Mouse (Mus musculus) cerebellum, adult 8-10 months (tissue): ENCODE data around the gene Brk1.

Experiments
- DNase-seq: peaks from one replicate; pipeline ENCODE4 v3.0.0; 2022

The Brk1 gene

DNA sequence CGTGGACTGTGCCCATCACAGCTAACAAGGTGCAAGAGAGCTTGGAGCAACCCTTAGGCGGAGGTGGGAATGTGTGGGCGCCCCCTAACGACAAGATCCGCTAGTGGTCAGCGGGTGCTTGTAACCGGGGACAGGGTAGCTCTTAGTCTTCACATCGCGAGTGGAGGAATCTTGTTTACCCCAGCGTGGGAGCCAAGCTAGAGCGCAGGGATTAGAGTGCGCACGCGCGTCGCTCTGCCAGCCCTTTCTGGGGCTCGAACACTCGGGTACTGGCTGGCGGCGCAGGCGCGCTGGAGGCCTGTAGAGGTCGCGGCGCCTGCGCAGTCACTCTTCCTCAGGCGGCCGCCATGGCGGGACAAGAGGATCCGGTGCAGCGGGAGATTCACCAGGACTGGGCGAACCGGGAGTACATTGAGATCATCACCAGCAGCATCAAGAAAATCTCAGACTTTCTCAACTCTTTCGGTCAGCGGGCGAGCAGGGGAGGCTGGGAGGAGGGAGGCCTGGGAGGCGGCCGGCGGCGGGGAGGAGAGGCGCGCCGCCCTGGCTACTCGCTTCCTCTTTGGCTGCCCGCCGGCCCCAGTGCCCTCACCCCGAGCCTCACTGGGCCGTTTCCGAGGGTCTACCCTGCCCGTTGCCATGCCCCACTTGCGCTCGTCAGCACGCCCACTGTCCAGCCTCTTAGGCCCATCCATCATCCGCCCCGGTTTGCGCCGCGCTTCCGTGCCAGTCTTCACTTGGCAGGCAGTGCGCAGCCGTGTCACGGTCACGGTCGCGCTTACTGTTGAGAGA, at the start of gene Brk1:
Gene Brk1 (plus strand): TSS at position 341 of the 792 bp plus-strand sequence.
- peak; percentile 88 for DNase-seq

DNA sequence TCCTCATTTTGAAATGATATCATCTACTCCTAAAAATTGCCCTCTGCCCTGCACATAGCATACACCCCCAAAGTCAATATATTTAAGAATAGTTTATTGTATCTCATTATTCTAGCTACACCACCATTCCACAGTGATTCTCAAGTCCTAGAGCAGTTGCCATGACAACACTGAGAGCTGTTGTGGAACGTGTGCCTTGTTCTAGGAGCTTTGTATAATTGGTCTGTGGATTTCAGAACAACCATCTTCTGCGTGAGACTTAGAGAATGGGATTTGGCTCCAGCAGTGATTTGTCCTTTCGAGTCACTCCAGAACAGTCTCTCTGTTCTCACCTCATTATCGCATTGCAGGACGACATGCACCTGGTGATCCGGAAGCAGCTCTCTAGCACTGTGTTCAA, 44.8 kb upstream of the Brk1 start:
- no peak for DNase-seq

DNA sequence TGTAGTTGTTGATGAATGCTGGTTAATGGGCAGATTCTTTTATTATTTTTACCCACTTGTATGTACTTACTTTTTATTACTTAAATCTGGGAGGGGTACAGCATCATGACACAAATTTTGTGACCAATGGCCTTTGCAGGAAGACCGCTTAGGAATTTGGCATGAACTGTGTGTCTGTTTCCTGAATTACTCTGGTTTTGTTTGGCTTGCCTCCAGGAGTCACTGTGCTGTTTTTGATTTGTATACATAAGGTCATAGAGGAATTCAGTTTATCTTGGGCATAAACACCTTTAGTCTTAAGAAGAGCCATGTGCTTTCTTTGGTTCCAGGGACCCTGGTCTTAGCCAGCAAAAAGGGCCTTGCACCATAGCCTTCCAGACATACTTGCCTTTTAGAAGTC, 40.0 kb upstream of the Brk1 start:
- DNase-seq: no peak

DNA sequence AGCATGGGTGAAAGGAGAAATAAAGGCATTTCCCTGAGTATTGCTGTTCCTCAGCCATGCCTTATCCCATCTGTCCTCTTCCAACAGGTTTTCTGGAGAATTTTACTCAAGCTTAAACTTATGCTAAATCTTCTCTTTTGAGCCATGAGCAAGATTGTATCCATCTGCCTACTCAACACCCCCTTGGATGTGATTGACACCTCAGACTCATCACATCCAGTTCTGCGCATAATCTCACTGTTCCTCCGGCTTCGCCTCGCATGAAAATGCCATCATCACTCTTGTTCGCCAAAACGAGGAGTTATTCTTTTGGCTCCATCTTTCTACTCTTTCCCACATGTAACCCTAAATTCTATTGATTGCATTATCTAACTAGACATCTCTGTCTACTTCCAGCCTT, 28.5 kb upstream of the Brk1 start:
- no peak for DNase-seq

DNA sequence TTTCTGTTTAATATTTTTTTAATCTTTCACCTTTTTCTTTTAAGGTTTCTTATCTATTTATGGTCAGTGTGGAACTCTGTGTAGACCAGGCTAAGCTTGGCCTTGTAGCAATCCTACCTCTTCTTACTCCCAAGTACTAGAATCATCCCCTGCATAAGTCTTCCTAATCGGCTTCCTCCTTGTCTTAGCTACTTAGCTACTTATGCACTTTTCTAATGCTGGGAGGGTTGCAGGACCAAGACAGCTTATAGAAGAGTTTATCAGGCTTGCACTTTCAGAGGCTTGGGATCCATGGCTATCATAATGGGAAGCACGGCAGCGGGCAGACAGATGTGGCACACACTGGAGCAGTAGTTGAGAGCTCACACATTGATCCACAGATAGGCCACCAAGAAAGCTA, 25.3 kb upstream of the Brk1 start:
- DNase-seq: no peak

DNA sequence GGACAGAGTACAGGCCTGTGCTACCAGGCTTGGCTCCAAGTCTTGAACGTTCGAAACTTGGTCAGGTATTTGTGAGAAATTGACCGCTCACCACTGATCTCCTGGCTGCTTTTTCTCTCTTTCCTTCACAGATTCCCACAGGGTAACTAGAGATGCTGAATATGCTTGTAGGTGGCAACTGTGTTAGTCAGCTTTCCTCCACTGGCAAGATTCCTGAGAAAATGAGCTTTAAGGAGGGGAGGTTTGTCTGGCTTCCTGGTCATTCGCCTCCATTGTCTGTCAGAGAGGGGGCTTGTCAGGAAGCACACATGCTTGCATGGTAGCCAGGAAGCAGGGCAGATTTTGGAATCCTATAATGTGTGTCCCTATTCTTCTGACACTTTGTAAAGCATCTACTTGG, 21.5 kb upstream of the Brk1 start:
- no peak for DNase-seq

DNA sequence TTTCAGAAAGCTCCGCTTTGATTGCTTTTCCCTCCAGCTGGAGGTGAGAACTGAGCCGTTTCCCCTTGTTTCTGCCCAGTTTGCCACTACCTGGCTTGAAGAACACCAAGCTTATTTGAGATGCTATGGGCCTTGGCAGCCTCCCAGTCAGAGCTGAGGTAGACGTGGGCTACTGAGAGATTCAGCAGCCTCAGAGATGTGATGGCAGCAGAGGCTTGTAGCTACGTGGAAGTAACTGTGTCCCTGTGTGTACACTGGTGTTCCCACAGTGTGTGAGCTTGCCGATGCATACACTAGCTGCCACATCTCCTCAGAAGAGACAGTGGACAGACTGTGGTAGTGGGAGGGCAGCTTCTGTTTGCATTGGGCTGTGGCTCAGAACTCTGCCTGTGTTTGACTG, 19.5 kb upstream of the Brk1 start:
- DNase-seq: no peak

DNA sequence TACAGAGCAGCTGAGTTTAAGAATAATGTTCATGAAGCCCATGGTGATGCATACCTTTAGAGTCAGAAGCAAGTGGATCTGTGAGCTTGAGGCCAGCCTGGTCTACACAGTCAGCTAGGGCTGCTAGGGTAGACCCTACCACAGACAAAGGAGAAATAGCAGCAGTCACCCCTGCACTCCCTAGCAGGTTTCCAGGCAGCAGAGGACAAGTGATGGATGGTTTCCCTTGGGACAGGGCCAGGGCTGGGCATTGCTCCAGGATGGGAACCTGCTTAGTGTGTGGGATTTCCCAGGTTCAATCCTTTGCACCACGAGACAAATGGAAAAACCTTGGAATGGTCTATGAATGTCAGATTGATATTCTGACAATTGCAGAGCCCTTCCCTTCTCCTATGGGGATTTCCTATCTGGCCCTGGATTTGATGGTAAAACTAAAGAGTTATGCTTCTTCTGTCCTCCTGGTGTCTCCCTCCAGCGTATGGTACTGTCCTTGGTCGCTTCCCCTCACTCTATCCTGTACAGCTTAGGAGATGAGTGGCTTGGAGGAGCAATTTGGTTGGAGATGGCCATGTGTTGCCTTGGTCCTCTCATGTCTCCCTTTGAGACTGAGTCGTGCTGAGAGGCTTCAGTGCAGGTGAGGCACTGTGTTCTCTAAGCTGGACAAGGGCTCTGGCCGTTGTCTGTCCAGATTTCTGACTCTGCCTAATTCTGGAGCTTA, 17.9 kb upstream of the Brk1 start:
- DNase-seq: no peak

DNA sequence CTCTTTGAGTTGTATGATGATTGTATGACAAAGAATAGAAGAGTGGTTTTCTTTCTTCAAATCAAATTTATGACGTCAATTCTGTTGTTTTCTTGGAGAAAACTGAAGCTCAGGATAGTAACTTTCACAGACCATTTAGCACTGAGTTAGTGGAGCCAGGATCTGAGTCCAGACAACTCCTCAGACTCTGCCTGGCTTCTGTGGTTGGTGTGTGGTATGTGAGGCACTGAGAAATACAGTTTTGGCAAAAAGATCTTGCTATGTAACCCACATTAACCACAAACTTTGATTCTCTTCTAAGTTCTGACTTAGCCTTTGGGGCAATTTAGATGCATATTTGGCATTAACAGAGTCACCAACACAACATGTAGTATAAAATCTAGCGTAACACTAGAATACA, 11.9 kb upstream of the Brk1 start:
- no peak for DNase-seq

DNA sequence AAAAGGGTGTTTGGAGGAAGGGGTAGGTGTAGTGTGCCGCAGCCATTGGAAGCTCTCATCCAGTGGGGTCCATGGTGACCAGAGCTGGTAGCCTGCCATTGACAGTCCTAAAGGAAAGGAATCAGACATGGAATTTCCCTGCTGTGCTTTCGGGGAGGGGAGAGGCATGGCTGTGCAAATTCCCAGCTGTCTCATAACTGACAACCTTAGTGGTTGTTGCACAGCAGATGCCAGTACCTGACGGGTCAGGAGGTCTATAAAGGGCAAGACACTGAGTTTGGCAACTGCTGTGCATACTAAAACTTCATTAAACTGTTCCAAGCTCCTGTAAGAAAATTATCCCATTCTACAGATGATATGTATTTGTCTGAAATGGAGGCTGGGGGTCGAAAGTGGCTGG, 6.6 kb upstream of the Brk1 start:
- no peak for DNase-seq

DNA sequence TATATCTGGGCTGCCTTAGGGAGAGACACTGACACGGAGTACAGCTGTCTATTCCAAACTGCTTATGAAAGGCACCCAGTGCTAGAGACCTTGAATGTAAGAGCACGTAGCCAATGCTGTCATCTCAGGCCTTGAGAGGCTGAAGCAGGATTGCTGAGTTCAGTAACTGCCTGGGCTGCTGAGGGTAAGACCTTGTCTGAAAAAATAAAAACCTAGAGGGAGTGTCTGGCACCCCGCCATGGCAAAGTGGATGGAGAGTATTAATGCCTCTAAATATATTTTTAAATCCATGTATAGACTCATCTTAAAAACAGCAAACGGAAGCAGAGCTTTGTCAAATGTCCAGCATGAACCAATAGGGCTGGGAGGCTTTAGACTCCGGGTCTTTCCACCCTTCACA, 4.7 kb upstream of the Brk1 start:
- no peak for DNase-seq

DNA sequence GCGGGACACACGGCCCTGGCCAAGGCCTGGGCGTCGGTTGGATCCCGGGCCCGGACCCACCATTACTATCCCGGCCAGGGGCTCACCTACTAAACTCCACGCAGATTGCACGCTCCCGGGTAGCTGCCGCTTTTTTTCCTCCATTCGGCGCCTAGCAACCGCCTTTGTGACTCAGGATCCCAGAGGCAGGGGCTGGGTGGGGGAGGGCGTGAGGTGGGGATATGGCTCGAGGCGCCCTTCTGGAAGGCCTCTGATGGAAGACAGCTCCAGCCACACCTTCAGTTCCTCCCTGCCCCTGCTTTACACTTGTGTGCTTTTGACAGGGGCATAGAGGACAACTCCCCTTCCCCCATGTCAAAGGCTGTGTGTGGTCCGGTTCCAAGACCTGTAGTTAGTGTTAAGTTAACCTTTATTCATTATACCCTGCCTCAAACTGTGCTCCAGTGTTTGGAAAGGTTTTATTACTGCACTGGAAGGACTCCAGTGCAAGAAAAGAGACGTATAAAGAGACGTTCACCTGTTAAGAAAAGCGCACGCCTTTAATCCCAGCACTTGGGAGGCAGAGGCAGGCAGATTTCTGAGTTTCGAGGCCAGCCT, 3.9 kb upstream of the Brk1 start, which contains the start of gene Fancd2os:
Gene Fancd2os (minus strand): TSS at position 173 of the 597 bp plus-strand sequence.
- DNase-seq: no peak

DNA sequence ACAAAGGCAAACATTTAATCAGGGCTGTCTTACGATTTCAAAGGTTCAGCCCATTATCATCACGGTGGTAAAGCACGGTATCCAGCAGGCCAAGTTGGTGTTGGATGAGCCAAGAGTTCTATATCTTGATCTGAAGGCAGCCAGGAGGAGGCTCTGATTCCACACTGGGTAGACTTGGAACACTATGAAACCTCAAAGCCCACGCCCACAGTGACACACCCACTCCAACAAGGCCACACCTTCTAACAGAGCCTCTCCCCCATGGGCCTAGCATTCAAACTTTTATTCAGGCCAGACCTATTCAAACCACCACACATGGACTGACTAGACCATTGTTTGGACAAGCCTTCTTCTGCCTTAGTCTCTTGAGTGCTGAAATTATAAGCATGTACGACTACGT, 1.8 kb upstream of the Brk1 start:
- DNase-seq: no peak

DNA sequence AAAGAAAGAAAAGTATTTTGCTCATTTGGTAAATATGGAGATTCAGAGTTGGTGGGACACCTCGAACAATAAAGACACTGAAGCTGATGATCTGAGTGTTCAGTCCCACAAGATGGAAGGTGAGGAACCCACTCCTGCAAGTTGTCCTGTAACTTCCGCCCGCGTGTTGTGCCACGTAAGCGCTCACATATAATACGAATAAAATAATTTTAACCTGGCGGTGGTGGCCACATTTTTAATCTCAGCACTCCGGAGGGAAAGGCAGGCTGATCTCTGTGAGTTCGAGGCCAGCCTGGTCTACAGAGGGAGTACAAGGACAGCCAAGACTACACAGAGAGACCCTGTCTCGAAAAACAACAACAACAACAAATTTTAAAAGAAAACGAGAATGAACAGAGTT, 579 bp upstream of the Brk1 start:
- no peak for DNase-seq

DNA sequence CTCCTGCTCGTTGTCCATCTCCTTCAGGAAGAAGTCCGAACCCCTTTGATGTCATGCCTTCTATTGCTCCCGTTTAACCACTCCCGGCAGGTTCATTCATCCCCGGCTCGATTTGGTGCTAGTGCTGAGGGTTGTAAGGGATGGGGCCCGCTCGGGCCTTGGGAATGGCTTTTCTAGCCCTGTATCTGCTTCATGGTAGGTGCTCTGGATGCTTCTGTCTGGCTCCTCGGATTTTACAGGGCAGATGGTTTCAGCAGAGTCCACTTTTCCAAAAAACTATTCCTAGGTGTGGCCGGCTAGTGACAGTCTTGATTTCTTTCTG, 613 bp downstream of the Brk1 start:
- DNase-seq: no peak

DNA sequence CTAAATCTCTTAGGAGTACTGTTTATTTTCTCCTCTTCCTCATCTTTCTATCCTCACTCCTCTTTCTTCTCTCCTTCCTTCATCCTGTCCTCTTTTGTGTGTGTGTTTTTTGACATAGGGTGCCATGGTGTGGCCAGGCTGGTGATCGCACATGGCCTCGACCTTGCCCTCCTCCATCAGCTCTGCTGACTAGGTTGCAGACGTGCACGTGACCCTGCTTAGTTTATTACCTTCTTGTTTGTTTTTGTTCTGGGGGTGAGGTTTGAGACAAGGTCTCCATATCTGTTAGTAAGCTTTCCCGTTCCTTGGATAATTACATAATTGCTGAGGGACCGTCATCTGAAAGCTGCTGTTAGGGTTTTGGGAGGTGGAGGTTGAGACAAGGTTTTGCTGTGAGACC, 4.3 kb downstream of the Brk1 start:
- no peak for DNase-seq

DNA sequence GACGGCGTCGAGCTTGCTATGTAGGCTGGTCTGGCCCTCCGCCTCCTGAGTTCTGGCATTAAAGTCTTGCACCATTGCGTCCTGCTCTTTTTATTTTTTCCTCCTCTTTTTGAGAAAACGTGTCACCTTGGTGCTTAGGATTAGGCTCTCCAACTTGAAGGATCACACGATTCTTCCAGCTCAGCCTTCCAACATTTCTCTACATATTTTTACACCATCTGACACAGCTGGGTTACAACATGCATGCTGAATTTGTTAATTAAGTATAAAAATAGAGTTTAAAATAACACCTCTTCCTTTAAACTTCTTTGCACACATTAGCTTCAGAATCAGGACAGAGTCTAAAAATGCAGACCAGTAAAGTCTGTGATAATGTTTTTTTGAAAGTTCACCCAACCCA, 4.7 kb downstream of the Brk1 start:
- no peak for DNase-seq

DNA sequence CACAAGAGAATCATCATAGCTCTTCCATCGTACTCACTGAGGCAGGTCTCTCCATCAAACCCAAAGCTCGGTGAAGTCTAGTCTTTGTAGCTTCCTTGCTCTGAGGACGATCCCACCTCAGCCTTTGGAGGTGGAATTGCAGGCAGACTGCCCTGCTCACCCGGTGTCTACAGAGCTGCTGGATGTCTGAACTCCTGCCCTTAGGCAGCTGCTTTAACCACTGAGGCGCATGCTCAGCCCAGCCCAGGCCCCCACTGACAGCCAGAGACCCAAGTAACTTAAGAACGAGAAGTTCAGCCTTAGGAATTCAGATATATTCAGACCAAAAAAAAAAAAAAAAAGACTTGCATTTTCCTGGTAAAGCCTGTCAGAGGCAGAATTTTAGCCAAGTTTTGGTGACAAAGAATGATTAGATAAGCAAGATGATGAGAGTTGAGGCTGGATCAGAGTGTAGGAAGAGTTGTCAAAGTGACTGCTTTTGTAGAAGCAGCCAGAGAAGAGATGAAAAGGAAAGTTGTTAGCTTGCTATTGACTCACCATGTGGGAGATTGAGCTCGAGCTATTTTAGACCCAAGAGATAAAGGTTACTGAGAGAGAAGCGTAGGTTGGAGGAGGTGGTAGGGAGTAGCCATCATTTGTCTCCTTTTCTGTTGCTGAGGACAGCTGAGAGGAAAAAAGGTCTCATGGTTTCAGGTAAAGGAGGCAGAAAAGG, 7.8 kb downstream of the Brk1 start:
- DNase-seq: no peak

DNA sequence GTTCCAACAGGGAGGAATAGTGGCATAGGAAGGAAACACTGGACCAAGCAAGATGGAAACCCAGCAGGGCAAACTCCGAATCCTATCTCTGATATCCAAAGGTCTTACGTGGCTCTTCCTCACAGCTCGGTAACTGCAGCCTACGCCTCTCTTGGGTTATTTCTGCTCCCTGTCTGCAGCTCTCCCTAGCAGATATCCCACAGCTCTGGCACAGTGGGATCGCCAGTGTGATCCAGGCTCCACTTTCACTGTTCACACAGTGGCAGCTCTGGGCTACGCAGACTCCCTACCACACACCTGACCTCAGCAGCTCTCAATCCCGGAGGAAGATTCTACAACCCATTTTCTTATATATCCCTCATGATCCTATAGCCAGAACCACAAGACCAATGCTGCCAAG, 9.6 kb downstream of the Brk1 start:
- no peak for DNase-seq

DNA sequence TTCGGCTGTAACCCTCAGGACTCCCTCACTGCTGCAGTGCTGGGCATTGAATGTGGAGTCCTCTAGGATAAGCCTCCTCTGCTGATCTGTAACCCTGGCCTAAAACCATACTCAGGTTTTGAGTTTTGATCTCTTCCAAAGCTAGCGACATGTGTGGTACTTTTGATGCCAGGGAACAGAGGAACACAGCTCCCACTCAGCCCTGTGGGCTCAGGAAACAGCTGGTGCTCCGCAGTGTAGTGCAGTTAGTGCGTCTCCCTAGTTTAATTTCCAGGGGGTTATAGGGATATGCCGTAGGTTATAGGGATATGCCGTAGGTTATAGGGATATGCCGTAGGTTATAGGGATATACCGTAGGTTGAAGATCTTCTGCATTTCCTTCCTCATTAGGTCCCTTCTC, 10.4 kb downstream of the Brk1 start:
- no peak for DNase-seq

DNA sequence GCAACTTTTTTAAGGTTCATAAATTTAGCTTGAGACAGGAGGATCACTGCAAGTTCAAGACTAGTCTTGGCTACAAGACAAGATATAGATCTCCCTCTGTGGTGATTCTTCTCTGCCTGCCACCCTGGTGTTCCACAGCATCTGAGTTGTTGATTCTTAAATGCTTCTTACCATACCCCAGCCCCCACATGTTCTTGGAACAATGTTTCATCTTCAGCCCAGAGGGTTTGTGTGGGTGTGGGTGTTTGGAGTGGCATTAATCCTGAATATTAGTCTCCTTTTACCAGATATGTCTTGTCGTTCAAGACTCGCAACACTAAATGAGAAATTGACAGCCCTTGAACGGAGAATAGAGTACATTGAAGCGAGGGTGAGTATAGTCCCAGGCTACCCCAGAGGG, 10.9 kb downstream of the Brk1 start:
- no peak for DNase-seq

DNA sequence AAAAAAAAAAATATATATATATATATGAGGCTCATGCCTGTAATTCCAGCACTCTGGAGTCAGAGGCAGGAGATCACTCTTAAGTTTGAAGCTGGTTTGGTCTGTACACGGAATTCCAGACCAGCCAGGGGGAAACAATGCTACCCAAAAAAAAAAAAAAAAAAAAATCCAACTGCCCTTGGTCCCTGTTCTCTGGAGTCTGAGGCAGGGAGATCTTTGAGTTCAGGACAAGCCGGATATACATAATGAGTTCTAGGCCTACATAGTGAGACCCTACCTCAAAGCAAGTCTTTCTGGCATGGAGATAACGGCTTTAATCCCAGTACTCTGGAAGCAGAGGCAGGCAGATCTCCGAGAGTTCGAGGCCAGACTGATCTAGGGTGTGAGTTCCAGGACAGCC, 18.8 kb downstream of the Brk1 start:
- no peak for DNase-seq

DNA sequence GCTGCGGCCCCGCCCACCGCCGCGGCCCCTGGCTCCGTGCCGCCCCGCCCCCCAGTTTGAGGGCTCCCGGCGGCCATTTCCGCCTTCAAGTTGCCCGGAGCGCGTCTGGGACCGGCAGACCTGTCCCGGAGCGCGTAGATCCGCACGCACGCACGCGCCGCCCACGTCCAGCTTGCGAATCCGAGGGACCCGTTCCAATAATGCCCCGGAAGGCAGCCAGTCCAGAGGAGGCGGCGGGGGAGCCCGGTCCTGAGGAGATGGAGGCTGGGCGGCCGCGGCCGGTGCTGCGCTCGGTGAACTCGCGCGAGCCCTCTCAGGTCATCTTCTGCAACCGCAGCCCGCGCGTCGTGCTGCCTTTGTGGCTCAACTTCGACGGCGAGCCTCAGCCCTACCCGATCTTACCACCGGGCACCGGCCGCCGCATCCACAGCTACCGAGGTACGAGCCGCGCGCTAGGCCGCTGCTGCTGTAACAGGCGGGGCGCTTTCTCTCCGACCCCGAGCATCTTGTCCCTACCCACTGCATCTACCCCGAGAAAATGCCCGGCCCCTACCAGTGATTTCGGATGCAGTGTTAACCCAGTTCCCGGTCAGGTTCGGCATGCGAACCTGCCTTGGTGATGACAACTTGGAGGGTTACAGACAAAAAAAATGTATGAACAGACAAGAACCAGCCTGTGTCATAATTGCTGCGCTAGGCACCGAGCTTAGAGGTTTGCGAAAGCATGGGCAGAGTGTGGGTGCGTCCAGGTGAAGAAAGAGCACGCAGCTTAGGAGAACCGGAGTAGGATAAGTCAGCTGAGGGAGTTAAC, 19.6 kb downstream of the Brk1 start, which contains the start of gene Vhl:
Gene Vhl (plus strand): TSS at position 19 of the 811 bp plus-strand sequence.
- peak; percentile 78 for DNase-seq
